Mouse (Mus musculus) urinary bladder, postnatal 36 days (tissue): ENCODE data around the gene Lcmt1.

Experiments used
- DNase-seq, 2 experiments: peaks; one replicate each; pipeline ENCODE4 v3.0.0; 2022; ENCODE audit warnings: low spot score in 2 of 2, mixed read lengths in 1 of 2

Gene Lcmt1

DNA sequence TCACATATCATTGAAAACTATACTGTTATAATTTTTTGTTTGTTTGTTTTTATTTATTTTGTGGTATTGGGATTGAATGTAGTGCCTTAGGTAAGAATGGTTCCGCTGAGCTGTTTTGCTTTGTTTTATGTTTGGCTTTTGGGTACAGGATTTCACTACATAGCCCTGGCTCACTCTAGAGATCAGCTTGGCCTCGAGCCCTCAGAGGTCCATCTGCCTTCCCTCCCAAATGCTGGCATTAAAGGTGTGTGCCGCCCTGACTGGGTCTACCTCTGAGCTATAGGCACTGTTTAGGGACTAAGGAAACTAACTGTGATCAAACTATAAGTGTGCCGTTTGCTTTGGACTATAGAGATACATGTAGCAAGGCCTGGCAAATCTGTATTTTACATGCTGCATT, 29.7 kb downstream of the Lcmt1 start:
- DNase-seq, result no peak

GRCm38 (mm10) chr7:123401121-123401520, 31.5 kb downstream of the Lcmt1 start:
- no peak for DNase-seq

- no peak for DNase-seq
Measured at GRCm38 (mm10) chr7:123404198-123404597, 34.6 kb downstream of the Lcmt1 start.

DNA sequence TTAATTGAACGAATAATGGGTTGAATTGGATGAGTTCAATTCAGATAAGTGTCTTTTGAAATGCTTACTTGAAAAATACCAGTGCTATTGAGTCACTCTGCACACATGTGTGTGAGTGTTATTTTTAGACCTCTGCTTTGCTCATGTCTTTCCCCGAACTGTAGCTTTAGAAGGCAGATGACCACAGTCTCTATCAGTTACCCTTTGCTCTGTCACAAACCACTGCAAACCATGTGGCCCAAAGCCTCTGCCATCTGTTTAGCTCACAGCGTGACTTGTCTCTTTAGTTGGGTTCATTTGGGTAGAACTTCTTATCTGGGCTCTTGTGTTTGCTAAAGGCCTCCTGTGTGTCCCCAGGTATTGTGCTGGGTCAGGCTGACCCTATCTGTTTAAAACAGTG, 36.0 kb downstream of the Lcmt1 start:
- DNase-seq, result no peak

- no peak for DNase-seq
Measured at GRCm38 (mm10) chr7:123406988-123407387, 37.4 kb downstream of the Lcmt1 start.

- no peak for DNase-seq
Measured at GRCm38 (mm10) chr7:123410502-123410901, 40.9 kb downstream of the Lcmt1 start.

DNA sequence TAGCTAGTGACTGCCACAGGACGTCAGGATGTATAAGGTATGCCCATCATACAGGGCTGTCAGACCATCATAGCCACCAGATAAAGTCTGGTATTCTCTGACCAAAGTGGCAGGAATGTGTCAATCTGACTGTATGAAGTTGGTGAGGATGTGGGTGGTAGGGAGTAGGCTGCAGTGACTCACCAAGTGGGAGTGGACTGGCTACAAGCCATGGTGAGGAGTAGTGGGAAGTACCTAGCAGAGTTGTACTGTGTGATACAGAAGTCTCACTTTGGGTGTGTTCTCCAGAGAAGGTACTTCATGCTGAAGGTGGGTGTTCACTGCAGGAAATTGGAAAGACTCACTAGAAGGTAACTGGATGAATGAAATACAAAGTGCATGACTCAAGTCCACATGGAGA, 41.5 kb downstream of the Lcmt1 start:
- peak in 1 of 2 experiments; percentile 50 for DNase-seq

GRCm38 (mm10) chr7:123412143-123412542, 42.6 kb downstream of the Lcmt1 start:
- DNase-seq, result no peak

DNA sequence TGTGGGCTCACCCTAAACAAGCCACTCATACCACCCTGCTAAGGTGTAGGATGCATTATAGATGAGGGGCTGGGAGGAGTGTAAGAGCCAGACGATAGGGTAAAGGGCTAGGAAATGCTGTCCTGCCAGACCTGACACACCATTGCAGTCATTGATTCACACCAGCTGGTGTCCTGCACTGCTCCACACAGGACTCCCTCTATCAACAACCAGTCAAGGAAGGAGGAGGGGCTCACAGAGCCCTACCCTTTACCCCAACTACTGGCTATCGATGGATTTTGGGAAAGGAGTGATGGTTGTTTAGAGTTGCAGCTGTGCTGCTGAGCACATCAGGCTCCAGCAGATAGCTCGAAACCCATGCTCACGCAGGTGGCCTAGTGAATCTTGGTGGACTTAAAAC, 47.2 kb downstream of the Lcmt1 start:
- no peak for DNase-seq

DNA sequence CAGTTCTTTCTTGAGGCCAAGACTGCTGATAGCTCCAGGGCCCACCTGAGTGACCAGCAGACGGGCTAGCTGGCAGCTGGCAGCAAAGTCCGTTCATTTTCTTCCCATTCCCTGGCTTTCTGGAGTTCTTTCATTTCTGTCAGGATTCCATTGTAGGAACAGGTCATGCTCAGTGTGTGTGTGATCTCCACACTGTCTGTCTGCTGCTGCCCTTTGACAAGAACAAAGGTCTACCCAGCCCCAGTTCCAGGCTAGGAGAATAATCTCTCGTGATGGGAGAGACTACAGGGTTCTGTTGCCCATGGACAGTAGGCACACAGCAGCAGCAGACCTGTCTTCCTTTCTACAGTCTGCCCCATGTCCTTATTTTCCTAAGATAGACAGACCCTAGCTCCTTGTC, 48.1 kb downstream of the Lcmt1 start:
- DNase-seq, result no peak

DNA sequence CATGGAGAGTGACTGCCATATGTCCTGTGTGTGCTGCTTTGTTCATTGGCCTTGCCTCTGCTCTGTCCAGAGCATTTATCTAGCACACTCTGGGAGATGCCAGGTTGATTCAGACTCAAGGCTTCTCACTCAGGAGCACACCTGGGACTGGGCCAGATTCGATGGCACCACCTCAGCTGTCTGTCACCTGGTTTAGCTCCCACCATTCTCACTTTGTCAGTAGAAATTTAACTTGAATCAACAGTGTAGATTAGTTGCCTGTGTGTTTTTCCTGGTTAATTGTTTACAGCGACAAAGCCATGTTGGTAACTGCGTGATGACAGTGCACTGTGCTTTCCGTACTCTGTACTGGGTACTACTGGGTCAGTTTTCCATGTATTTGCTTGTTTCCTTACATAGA, 50.4 kb downstream of the Lcmt1 start:
- DNase-seq, result no peak

- DNase-seq, result no peak
Measured at GRCm38 (mm10) chr7:123421958-123422357, 52.4 kb downstream of the Lcmt1 start.

- DNase-seq, result no peak
Measured at GRCm38 (mm10) chr7:123424281-123424680, 54.7 kb downstream of the Lcmt1 start.

DNA sequence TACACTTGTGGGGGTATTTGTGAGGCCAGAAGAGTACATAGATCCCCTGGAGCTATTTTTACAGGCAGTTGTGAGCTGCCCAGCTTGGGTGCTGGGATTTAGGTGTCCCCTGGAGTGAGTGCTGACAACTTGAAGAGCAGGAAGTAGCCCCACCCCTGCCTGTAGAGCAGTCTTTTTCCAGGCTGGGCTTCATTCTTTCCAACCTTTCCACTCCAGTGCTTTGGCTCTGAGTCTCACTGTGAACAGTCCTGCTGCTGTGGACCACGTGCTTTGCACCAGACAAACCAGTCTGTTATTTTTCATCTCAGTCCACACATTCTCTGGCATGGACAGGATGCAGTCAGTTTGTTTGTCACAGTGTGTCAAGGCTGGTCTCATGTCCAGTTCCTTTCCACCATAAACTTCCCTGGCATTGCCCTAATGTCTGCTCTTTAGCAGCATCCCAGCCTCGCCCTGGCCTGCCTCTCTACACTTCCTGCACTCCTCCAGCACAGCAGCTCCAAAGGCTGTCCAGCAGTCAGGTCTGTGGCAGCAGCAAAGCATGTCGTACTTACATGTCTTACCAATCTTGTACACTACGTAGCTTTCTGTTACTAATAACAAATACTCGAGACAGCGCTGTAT, 55.7 kb downstream of the Lcmt1 start:
- DNase-seq, result no peak

DNA sequence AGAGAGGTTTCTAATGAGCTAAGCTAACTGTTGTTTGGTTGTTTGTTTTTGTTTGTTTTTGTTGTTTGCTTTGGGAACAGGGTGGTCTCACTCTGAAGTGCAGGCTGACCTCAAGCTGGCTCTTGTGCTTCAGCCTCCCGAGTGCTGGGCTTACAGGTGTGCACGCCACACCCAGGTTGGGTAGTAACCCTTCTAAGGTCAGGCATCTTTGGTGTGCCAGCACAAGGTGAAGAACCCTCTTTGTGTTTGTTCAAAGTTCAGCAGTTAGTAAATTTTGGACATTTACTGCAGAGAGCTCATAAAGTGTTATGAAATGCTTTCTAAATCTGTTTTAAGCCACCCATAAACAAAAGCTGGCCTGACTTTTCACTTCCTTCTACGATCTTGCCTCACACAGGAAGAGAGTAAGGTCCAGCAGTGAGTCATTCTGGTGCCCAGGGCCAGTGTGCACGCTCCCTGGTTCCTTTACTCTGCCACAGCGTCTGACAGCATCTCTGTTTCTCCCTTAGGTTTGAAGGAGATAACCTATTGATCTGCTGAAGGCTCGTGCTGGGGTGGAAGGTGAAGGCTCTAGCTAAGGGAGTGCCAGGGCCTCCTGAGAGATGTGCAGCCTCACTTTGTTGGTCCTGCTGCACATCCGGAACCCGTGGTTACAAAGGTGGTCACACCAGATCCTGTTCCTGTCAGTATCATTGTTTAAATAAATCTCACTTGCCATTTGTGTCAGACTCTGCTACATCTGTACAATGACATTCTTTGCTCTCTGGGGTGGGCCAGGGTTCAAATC, 60.2 kb downstream of the Lcmt1 start:
- peak in 1 of 2 experiments; percentile 55 for DNase-seq

DNA sequence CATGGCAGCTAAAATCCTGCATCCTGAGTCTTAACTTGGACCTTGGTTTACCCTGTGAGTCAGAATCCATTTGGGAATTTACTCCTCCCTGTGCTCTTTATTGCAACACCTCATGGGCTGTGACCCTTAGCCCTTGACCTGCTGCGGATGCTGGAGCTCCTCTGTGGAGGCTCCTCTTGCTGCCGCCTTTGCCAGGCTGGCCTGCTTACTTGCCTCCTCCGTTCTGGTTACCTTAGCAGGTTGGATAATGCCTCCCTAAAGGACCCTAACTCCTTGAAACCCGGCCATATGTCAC, 60.8 kb downstream of the Lcmt1 start:
- no peak for DNase-seq

DNA sequence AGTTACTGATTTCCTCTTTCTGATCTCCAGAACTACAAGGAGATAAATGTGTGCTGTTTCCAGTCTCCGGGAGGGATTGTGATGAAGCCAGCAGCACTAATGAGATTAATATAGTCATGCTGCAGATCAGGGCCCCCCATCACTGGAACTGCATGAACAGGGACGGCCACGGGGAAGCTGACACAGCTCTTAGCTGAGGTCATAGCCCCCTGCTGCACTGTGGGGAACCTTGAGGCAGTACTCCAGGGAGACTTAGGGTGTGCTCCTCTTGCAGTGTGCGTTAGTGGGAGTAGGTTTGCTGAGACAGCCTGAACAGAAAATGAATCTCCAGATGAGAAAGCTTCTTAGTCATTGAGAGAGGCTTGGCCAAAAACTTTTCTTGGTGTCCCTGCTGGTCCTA, 61.6 kb downstream of the Lcmt1 start:
- no peak for DNase-seq

DNA sequence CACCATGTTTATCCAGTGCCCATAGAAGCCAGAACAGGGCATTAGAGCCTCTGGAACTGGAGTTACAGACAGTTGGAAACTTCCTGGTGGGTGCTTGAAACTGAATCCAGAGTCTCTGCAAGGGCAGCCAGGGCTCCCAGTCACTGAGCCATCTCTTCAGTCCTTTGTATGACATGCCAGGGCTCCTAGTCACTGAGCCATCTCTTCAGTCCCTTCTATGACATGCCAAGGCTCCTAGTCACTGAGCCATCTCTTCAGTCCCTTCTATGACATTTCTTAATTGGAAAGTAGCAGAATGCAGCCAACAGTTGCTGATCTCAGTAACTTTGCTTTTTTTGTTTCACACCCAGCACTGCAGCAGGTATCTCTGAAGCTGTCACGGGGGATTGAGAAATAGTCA, 72.5 kb downstream of the Lcmt1 start:
- DNase-seq, result no peak

GRCm38 (mm10) chr7:123448794-123449193, 79.2 kb downstream of the Lcmt1 start:
- DNase-seq, result no peak

DNA sequence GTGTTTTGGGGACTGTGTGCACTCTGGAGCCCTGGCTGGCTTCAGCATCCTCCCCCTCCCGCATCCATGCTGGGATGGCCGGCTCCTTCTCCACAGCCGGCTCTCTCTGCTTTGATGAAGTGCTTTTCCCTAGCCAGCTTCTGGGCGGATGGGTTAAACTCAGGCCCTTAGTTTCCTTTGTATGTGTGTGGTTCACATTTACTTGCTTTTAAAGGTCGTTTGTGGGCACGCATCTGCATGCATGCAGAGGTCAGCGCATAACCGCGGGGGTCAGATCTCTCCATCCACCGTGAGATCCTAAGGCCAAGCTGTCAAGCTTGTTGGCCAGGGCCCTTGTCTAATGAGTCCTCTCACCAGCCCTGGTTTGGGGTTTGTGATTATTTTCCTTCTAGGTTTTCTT, 80.1 kb downstream of the Lcmt1 start:
- DNase-seq, result no peak

- DNase-seq, result no peak
Measured at GRCm38 (mm10) chr7:123450515-123450914, 80.9 kb downstream of the Lcmt1 start.

- DNase-seq, result no peak
Measured at GRCm38 (mm10) chr7:123452551-123452950, 83.0 kb downstream of the Lcmt1 start.

DNA sequence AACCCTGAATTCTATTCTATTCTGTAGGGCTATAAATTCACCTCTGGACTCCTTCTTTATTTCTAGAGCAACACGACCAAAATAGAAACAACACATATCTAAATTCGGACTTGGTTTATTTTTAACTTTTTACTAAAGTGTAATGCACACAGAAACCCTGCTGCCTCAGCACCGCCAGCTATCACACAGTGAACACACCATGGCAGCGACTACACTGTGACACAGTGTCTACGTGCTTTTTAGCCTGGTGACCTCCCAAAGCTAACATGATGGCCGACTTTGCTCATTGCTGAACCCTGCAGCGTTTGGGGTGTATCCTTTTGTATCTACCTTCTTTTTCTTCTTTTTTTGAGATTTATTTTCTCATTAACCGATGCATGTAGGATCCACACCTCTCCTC, 83.5 kb downstream of the Lcmt1 start:
- no peak for DNase-seq

GRCm38 (mm10) chr7:123455088-123455487, 85.5 kb downstream of the Lcmt1 start:
- DNase-seq, result no peak
